26 mouse cellular contexts compared by ENCODE assay signal in genomic region chr1:187873770-187874169, GRCm38 (mm10).
DNase-seq lines count a peak whose midpoint lies in the region; ATAC-seq and TF ChIP-seq lines count a peak whose summit lies in the region.
"Had no signal": no experiment of that assay in that cellular context is flagged by ENCODE, and none has a peak within 500 bp of the region (broad histone marks: within the 10 kb centered on the region; RNA-seq: fewer than 3 reads in every experiment).

No protein-coding gene starts in this region.

- H3K27me3 ChIP-seq in heart, embryonic 12.5 days (replicated peaks) = no peaks in the 10 kb centered on the region
- H3K27me3 ChIP-seq in heart, postnatal 0 days (ENCODE audit: control insufficient read depth, insufficient read depth, low read length) = no peaks in the 10 kb centered on the region
- no peaks in the 10 kb centered on the region for H3K27me3 ChIP-seq in megakaryocyte, embryonic 14.5 days (replicated peaks)
- H3K27me3 ChIP-seq: embryonic facial prominence, embryonic 12.5 days; embryonic facial prominence, embryonic 15.5 days; heart, embryonic 13.5 days; hindbrain, embryonic 12.5 days had no signal

- intact Hi-C loops in heart, postnatal 36 days (cut with DNase I) = no loop called here

- no peak for ATAC-seq in heart, embryonic 12.5 days (ENCODE audit: insufficient number of reproducible peaks, low FRiP score)
- peak; percentile 62; the same call in 1 of the 2 replicates for ATAC-seq in heart, postnatal 0 days (ENCODE audit: insufficient read depth, low read depth)
- ATAC-seq in megakaryocyte, adult 5-6 weeks (ENCODE audit: poor library complexity, severe bottlenecking) = no peak
- ATAC-seq: CD4-positive, CD25-positive, alpha-beta regulatory T cell, adult 4 months; forebrain, embryonic 14.5 days; forebrain, postnatal 0 days; hindbrain, embryonic 16.5 days; inflammation-experienced regulatory T-cells, adult 6 months had no signal

- H3K36me3 ChIP-seq in heart, embryonic 12.5 days = no peaks in the 10 kb centered on the region
- H3K36me3 ChIP-seq in heart, postnatal 0 days (replicated peaks; ENCODE audit: control insufficient read depth, insufficient read depth, low read length) = no peaks in the 10 kb centered on the region
- no peaks in the 10 kb centered on the region for H3K36me3 ChIP-seq in megakaryocyte, embryonic 14.5 days (replicated peaks; ENCODE audit: low read length)
- H3K36me3 ChIP-seq: embryonic facial prominence, embryonic 12.5 days; embryonic facial prominence, embryonic 15.5 days; heart, embryonic 13.5 days; hindbrain, embryonic 12.5 days had no signal

- no peaks in the 10 kb centered on the region for H3K9me3 ChIP-seq in heart, embryonic 12.5 days (replicated peaks)
- no peaks in the 10 kb centered on the region for H3K9me3 ChIP-seq in heart, postnatal 0 days (replicated peaks; ENCODE audit: control insufficient read depth, low read length)
- peaks cover 47% of the 10 kb centered on the region for H3K9me3 ChIP-seq in megakaryocyte, embryonic 14.5 days
- H3K9me3 ChIP-seq: embryonic facial prominence, embryonic 12.5 days; embryonic facial prominence, embryonic 15.5 days; heart, embryonic 13.5 days; hindbrain, embryonic 12.5 days had no signal

- 62% methylated on average over 2 of the region's 2 CpGs for WGBS in heart, embryonic 12.5 days
- 59% methylated on average over 2 of the region's 2 CpGs for WGBS in heart, postnatal 0 days

- H3K4me3 ChIP-seq in heart, embryonic 12.5 days = no peak overlapping the region
- no peak overlapping the region for H3K4me3 ChIP-seq in heart, postnatal 0 days (ENCODE audit: low read depth, low read length)
- H3K4me3 ChIP-seq in megakaryocyte, embryonic 14.5 days (replicated peaks) = peak overlapping the region; percentile 65
- H3K4me3 ChIP-seq: embryonic facial prominence, embryonic 12.5 days; embryonic facial prominence, embryonic 15.5 days; gastrocnemius, adult 2 months; heart, embryonic 13.5 days; hindbrain, embryonic 12.5 days had no signal

- H3K9ac ChIP-seq in heart, embryonic 12.5 days = no peak overlapping the region
- H3K9ac ChIP-seq in heart, postnatal 0 days (replicated peaks; ENCODE audit: low read depth, low read length) = no peak overlapping the region
- H3K9ac ChIP-seq: embryonic facial prominence, embryonic 12.5 days; embryonic facial prominence, embryonic 15.5 days; forebrain, postnatal 0 days; heart, embryonic 13.5 days; hindbrain, embryonic 12.5 days had no signal

- no peak for TF ChIP-seq EP300 in heart, postnatal 0 days (IDR thresholded peaks at IDR 0.05; ENCODE audit: low read depth)

- peak overlapping the region; percentile 42 for H3K27ac ChIP-seq in heart, embryonic 12.5 days (ENCODE audit: poor library complexity, severe bottlenecking)
- H3K27ac ChIP-seq in heart, postnatal 0 days (ENCODE audit: low read depth) = no peak overlapping the region
- H3K27ac ChIP-seq: embryonic facial prominence, embryonic 12.5 days; embryonic facial prominence, embryonic 15.5 days; gastrocnemius, adult 2 months; hindbrain, embryonic 12.5 days had no signal

- TF ChIP-seq CTCF in heart, postnatal 0 days (IDR thresholded peaks at IDR 0.05; ENCODE audit: low read depth) = no peak

- peaks cover 49% of the 10 kb centered on the region for H3K4me1 ChIP-seq in heart, embryonic 12.5 days (replicated peaks)
- H3K4me1 ChIP-seq in heart, postnatal 0 days (ENCODE audit: control insufficient read depth, insufficient read depth) = peaks cover 18% of the 10 kb centered on the region; the same call in 1 of the 2 replicates
- no peaks in the 10 kb centered on the region for H3K4me1 ChIP-seq in megakaryocyte, embryonic 14.5 days
- H3K4me1 ChIP-seq: embryonic facial prominence, embryonic 12.5 days; embryonic facial prominence, embryonic 15.5 days; hindbrain, embryonic 12.5 days had no signal

- DNase-seq in heart, adult 8-10 months (ENCODE audit: low spot score) = no peak
- peak; percentile 54 for DNase-seq in heart, postnatal 0 days (ENCODE audit: low spot score)
- no peak for DNase-seq in heart, postnatal 36 days
- DNase-seq: adrenal gland, adult 2 months; adrenal gland, postnatal 14 days; cerebellum, adult 11 months; cerebellum, adult 2 months; cerebellum, adult 9-11 months; cerebellum, postnatal 25 days; forebrain, postnatal 0 days; gastrocnemius, adult 2 months; gastrocnemius, postnatal 14 days; heart, adult 11 months; kidney, adult 11 months; kidney, adult 8-10 months had no signal

- H3K4me2 ChIP-seq in heart, embryonic 12.5 days = no peak overlapping the region
- no peak overlapping the region for H3K4me2 ChIP-seq in heart, postnatal 0 days (ENCODE audit: low read depth, low read length)
- H3K4me2 ChIP-seq: embryonic facial prominence, embryonic 12.5 days; embryonic facial prominence, embryonic 15.5 days; heart, embryonic 13.5 days; hindbrain, embryonic 12.5 days had no signal
